Mouse (Mus musculus) frontal cortex, postnatal 14 days (tissue): ENCODE results near the gene Upk1a.

Source experiments
- DNase-seq, 2 experiments: peaks; one replicate each; pipeline ENCODE4 v3.0.0; 2022; ENCODE audit warnings: low spot score in 2 of 2

Upk1a gene

GRCm38 (mm10) chr7:30612654-30613402 is at the start of gene Upk1a:
Gene Upk1a (minus strand): TSS chr7:30612847.
- DNase-seq = no peak

GRCm38 (mm10) chr7:30649591-30650540 is 37.2 kb upstream of the Upk1a start, which contains the start of gene Rbm42:
Gene Rbm42 (minus strand): TSS chr7:30650317.
- DNase-seq = peak; percentile 98 to 99

- DNase-seq = no peak
Observed at GRCm38 (mm10) chr7:30639083-30639482, 26.4 kb upstream of the Upk1a start.

GRCm38 (mm10) chr7:30636395-30636794 is 23.7 kb upstream of the Upk1a start:
- DNase-seq = no peak

- no peak for DNase-seq
Observed at GRCm38 (mm10) chr7:30635752-30636151, 23.1 kb upstream of the Upk1a start, which contains the start of gene Etv2. Gene Etv2 (minus strand): TSS chr7:30635852.

GRCm38 (mm10) chr7:30634621-30635020 is 22.0 kb upstream of the Upk1a start:
- peak in 1 of 2 experiments; percentile 22 for DNase-seq

GRCm38 (mm10) chr7:30633762-30634412 is 21.2 kb upstream of the Upk1a start:
- DNase-seq = no peak

- DNase-seq = no peak
Observed at GRCm38 (mm10) chr7:30629013-30629412, 16.4 kb upstream of the Upk1a start.

GRCm38 (mm10) chr7:30626647-30627046 is 14.0 kb upstream of the Upk1a start:
- DNase-seq = no peak

- DNase-seq = peak; percentile 77
Observed at GRCm38 (mm10) chr7:30625530-30626384, 13.1 kb upstream of the Upk1a start, which contains the start of gene Cox6b1. Gene Cox6b1 (minus strand): TSS chr7:30626151.

GRCm38 (mm10) chr7:30619202-30619601 is 6.6 kb upstream of the Upk1a start:
- no peak for DNase-seq

GRCm38 (mm10) chr7:30618658-30619057 is 6.0 kb upstream of the Upk1a start:
- DNase-seq = no peak

- no peak for DNase-seq
Observed at GRCm38 (mm10) chr7:30615049-30615760, 2.6 kb upstream of the Upk1a start.

GRCm38 (mm10) chr7:30614454-30614853 is 1.8 kb upstream of the Upk1a start:
- no peak for DNase-seq

GRCm38 (mm10) chr7:30613529-30614112 is 974 bp upstream of the Upk1a start:
- peak in 1 of 2 experiments; percentile 51 for DNase-seq

GRCm38 (mm10) chr7:30610043-30610442 is 2.6 kb downstream of the Upk1a start:
- DNase-seq = no peak

GRCm38 (mm10) chr7:30608476-30608875 is 4.2 kb downstream of the Upk1a start:
- DNase-seq = no peak

GRCm38 (mm10) chr7:30607706-30608309 is 4.8 kb downstream of the Upk1a start:
- no peak for DNase-seq

- DNase-seq = no peak
Observed at GRCm38 (mm10) chr7:30604944-30605343, 7.7 kb downstream of the Upk1a start.
